Mouse (Mus musculus) leukemia stem cell, adult 10-12 weeks (primary cell): ENCODE measurements around the gene Rbms3. TPM values are rescaled to one million over a fixed set of nuclear protein-coding genes. Genes with fewer than 3 reads are reported as not detected.

ENCODE experiments used
- polyA plus RNA-seq: library from polyadenylated mRNA; stranded (reverse); fragments of >175 nt; gene quantifications from 2 replicates; pipeline ENCODE4 v1.2.3, GENCODE M21; 2012; ENCODE audit warnings: low replicate concordance

The Rbms3 gene
- polyA plus RNA-seq, result 0.43 TPM in 1 of 2 replicates, not detected in the other

GRCm38 (mm10) chr9:117629771-117630170, at the start of gene Rbms3:
Gene Rbms3, minus strand, starts transcription at chr9:117629913.

